Mouse (Mus musculus) liver, postnatal 0 days (tissue): Measurements from ENCODE around the gene Atxn7l2.

Source experiments
- CTCF ChIP-seq: sonication (generic); IDR thresholded peaks from 2 replicates; pipeline ENCODE4 v1.5.1; 2016; ENCODE audit warnings: antibody characterized with exemption, low read depth
- EP300 ChIP-seq: IDR thresholded peaks from 2 replicates; pipeline ENCODE4 v1.6.1; 2016; ENCODE audit warnings: antibody characterized with exemption, low read depth, mild to moderate bottlenecking

GRCm38 (mm10) chr3:108165532-108166315 is 45.0 kb downstream of the Atxn7l2 start:
- TF ChIP-seq CTCF (no peak), EP300 (no peak)
